Mouse (Mus musculus): Measurements from ENCODE around the gene Itfg2. TPM values are rescaled to one million over a fixed set of nuclear protein-coding genes. Genes with fewer than 3 reads are reported as not detected.

Gene Itfg2
- polyA plus RNA-seq (2017; shearing (Covaris generic)) = 43.5 TPM

GRCm38 (mm10) chr6:128424269-128425019, at the start of gene Itfg2:
Itfg2 (minus strand) TSS chr6:128424931.

DNA sequence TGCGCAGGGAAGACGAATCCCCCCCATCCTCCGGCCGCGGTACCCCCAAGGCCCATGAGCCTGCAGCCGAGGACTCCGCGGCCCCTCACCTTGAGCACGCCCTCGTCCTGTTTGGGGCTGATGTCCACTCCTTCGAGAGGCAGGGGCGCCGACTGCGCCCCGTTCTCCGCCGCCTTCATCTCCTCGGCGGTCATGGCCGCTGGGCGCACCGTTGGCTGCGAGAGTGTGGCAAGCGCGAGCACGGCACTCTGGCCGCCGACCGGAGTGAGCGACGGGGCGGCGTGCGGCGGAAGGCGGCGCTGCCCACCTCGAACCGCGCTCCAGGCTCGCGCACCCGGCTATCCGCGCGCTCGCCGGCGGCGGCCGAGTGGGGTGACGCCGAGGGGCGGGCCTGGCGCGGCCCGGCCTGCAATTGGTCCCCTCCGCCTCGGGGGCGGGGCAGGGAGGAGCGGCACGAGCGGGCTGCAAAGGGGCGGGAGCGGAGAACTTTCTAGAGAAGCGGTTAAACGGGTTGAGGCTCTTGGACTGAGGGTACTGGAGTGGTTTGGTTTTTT, 13.7 kb upstream of the Itfg2 start, which contains the start of gene Fkbp4:
Gene Fkbp4, minus strand, starts transcription at position 361 of the 554 bp plus-strand sequence.

GRCm38 (mm10) chr6:128398996-128399395, 25.7 kb downstream of the Itfg2 start, which contains the start of gene Nrip2:
Nrip2 (plus strand) TSS chr6:128399296.

GRCm38 (mm10) chr6:128375192-128375591, 49.5 kb downstream of the Itfg2 start, which contains the start of the genes Tex52 and Gm44596:
Tex52 (plus strand) TSS chr6:128375456.
Gm44596 (plus strand) TSS chr6:128375503.

DNA sequence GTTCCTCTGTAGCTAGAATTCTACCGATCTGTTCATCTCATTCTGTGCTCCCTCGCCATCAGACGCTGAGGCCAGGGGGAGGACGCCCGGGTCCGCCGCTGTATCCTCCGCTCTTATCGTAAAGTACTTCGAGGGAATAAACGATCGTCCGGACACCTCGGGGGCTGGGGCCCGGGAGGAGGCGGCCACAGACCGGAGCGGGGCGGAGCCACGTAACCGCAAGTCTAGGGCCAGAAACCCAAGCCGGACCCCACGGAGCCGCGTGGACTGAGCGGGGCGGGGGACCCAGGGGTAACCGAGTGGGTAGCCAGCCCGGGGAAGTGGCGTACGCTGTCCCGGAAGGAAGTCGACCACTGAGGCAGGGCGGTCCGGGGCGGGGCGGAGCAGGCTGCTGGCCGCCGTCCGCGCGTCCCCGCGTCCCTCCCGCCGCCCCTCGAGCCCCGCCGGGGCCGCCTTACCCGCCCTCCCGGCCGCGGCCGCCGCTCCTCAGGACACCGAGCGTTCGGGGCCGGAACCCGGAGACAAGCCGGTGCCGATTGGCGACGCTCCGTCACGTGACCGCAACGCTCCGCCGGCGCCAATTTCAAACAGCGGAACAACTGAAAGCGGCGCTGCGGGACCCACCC, 62.2 kb downstream of the Itfg2 start, which contains the start of the genes Rhno1 and Foxm1:
Gene Rhno1, minus strand, starts transcription at position 531 of the 626 bp plus-strand sequence.
Gene Foxm1, plus strand, starts transcription at position 587 of the 626 bp plus-strand sequence.

Other genes starting within 250 kb of the Itfg2 start
- gene Tead4, start 124.1 kb downstream of the Itfg2 start, polyA plus RNA-seq (2017; shearing (Covaris generic)) = not detected
- gene Tulp3, start 69.1 kb downstream of the Itfg2 start, polyA plus RNA-seq (2017; shearing (Covaris generic)) = 1.4 TPM
- 58.4 TPM for gene Rhno1, start 62.0 kb downstream of the Itfg2 start, polyA plus RNA-seq (2017; shearing (Covaris generic))
- 2.6 TPM for gene Foxm1, start 62.0 kb downstream of the Itfg2 start, polyA plus RNA-seq (2017; shearing (Covaris generic))
- not detected for gene Tex52, start 49.5 kb downstream of the Itfg2 start, polyA plus RNA-seq (2017; shearing (Covaris generic))
- gene Gm44596, start 49.4 kb downstream of the Itfg2 start, polyA plus RNA-seq (2017; shearing (Covaris generic)) = not detected
- 0.81 TPM for gene Nrip2, start 25.6 kb downstream of the Itfg2 start, polyA plus RNA-seq (2017; shearing (Covaris generic))
- gene Fkbp4, start 13.7 kb upstream of the Itfg2 start, polyA plus RNA-seq (2017; shearing (Covaris generic)) = 162 TPM
- gene Pzp, start 101.8 kb upstream of the Itfg2 start, polyA plus RNA-seq (2017; shearing (Covaris generic)) = not detected
- gene A2ml1, start 156.7 kb upstream of the Itfg2 start, polyA plus RNA-seq (2017; shearing (Covaris generic)) = not detected
- not detected for gene Klrb1a, start 198.6 kb upstream of the Itfg2 start, polyA plus RNA-seq (2017; shearing (Covaris generic))
- not detected for gene Clec2h, start 237.5 kb upstream of the Itfg2 start, polyA plus RNA-seq (2017; shearing (Covaris generic))

Measured in naive thymus-derived CD4-positive, alpha-beta T cell, adult 5 months (primary cell).